Mouse (Mus musculus) heart, adult 2 months (tissue): Measurements from ENCODE around the gene Lrrc75a.

Source experiments
- CTCF ChIP-seq: fragments of 200-600 bp; IDR thresholded peaks from 2 replicates; pipeline ENCODE4 v1.8.1; 2022; ENCODE audit warnings: antibody characterized with exemption, mild to moderate bottlenecking, moderate library complexity
- EP300 ChIP-seq: fragments of 200-500 bp; IDR thresholded peaks from 2 replicates; pipeline ENCODE4 v1.6.1; 2011; ENCODE audit warnings: low read depth, low read length, control low read depth; ENCODE audit not compliant: insufficient read depth
- POLR2A ChIP-seq: fragments of 200-500 bp; IDR thresholded peaks from 2 replicates; pipeline ENCODE4 v1.6.1; 2011; ENCODE audit warnings: mild to moderate bottlenecking, low read depth, low read length, control low read depth; ENCODE audit not compliant: insufficient read depth

DNA sequence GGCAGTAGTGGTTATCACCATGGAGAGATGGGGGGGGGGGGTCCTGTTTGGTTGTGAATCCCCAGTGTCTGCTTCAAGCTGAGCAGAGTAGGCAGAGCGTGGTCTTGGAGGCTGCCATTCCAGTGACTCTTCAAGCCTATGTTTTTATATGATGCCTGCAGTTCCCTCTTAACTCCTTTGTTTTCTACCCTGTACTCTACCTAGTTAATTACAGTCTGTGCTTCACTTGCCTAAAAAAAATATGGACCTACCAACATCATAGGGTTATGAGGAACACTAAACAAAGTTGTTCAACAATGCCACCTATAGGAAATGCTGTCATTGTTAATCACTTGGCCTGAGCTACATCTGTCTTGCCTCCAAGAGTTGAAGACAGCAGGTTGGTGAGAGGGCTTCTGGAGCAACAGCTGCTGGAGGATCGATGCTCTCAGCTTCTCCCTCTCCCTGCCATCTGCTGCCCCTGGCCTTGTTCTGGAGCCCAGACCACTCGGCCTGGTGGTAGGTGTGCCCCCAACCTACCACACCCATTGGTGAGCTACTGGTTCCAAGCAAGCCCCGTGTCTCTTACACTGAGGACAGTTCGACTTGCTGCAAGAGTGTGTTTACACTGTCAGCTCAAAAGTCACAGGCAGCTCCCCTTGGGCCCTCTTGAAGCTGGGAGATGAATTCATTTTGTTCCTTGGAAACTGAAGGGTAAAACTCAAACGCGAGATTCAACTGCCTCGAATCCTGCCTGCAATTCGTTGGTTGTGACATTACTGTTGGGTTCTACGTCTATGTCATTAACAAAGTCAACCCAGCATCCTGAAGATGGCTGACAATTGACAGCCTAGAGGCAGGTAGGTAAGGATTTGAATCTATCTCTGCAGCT is 41.8 kb downstream of the Lrrc75a start:
- 0 out of 2 replicates have a peak, but pooled peaks have one; percentile 18 for TF ChIP-seq POLR2A
- TF ChIP-seq CTCF, result no peak
- TF ChIP-seq EP300, result no peak
